Mouse (Mus musculus) testis, adult 2 months (tissue): ENCODE data around the gene Zbtb7b. TPM values are rescaled to one million over a fixed set of nuclear protein-coding genes. Genes with fewer than 3 reads are reported as not detected.

Source experiments
- H3K27ac ChIP-seq: fragments of 200-500 bp; 2 replicates; pipeline ENCODE4 v1.5.1; 2012; ENCODE audit warnings: low read depth, low read length; ENCODE audit not compliant: control insufficient read depth, insufficient read depth
- H3K27me3 ChIP-seq: fragments of 200-500 bp; 2 replicates; pipeline ENCODE4 v1.6.1; 2012; ENCODE audit warnings: mild to moderate bottlenecking, low read length, moderate library complexity; ENCODE audit not compliant: control insufficient read depth, insufficient read depth
- H3K36me3 ChIP-seq: fragments of 200-500 bp; 2 replicates; pipeline ENCODE4 v1.6.1; 2012; ENCODE audit warnings: mild to moderate bottlenecking, low read length; ENCODE audit not compliant: control insufficient read depth, insufficient read depth
- H3K4me1 ChIP-seq: fragments of 200-500 bp; 2 replicates; pipeline ENCODE4 v1.6.1; 2012; ENCODE audit warnings: low read length; ENCODE audit not compliant: control insufficient read depth, insufficient read depth
- H3K4me3 ChIP-seq: fragments of 200-500 bp; 2 replicates; pipeline ENCODE4 v1.5.1; 2012; ENCODE audit warnings: low read depth, mild to moderate bottlenecking, low read length, moderate library complexity, mixed read lengths; ENCODE audit not compliant: control insufficient read depth
- CTCF ChIP-seq: fragments of 200-500 bp; IDR thresholded peaks from 2 replicates; pipeline ENCODE4 v1.5.1; 2012; ENCODE audit warnings: low read depth, mild to moderate bottlenecking, inconsistent platforms, low read length, moderate library complexity; ENCODE audit not compliant: control insufficient read depth, insufficient read depth, insufficient replicate concordance
- POLR2A ChIP-seq: fragments of 200-500 bp; IDR thresholded peaks from 2 replicates; pipeline ENCODE4 v1.6.1; 2012; ENCODE audit warnings: low read depth, mild to moderate bottlenecking, inconsistent platforms, low read length, moderate library complexity; ENCODE audit not compliant: control insufficient read depth
- polyA plus RNA-seq: library from polyadenylated mRNA; depleted of rRNA; stranded (reverse); fragments of >200 nt; gene quantifications from 2 replicates; pipeline ENCODE4 v1.2.3, GENCODE M21; 2012

The Zbtb7b gene
- polyA plus RNA-seq, 1 experiment, result 4.4 TPM

- peaks cover 5% of the 10 kb centered on the region for H3K4me1 ChIP-seq
- TF ChIP-seq CTCF (no peak), POLR2A (no peak)
- peak overlapping the region; percentile 74 for H3K4me3 ChIP-seq
- H3K27ac ChIP-seq, result no peak overlapping the region
- H3K36me3 ChIP-seq, result no peaks in the 10 kb centered on the region
- no peaks in the 10 kb centered on the region for H3K27me3 ChIP-seq
Measured at GRCm38 (mm10) chr3:89367338-89367737, 27.2 kb downstream of the Zbtb7b start.

GRCm38 (mm10) chr3:89365486-89366414, 28.8 kb downstream of the Zbtb7b start:
- peaks cover 5% of the 10 kb centered on the region for H3K4me1 ChIP-seq
- no peak overlapping the region for H3K27ac ChIP-seq
- H3K36me3 ChIP-seq, result no peaks in the 10 kb centered on the region
- no peaks in the 10 kb centered on the region for H3K27me3 ChIP-seq
- peak overlapping the region; percentile 74 for H3K4me3 ChIP-seq
- TF ChIP-seq POLR2A, result no peak
- no peak for TF ChIP-seq CTCF

GRCm38 (mm10) chr3:89365153-89365485, 29.5 kb downstream of the Zbtb7b start, which contains the start of gene Dcst1:
Dcst1 (minus strand) TSS chr3:89365253.
- Histone ChIP-seq H3K27me3 (no peaks in the 10 kb centered on the region), H3K27ac (no peak within 1 kb of the TSS), H3K4me3 (peak within 1 kb of the TSS; percentile 74), H3K4me1 (peaks cover 5% of the 10 kb centered on the region), H3K36me3 (no peaks in the 10 kb centered on the region)
- TF ChIP-seq POLR2A (peak; percentile 40; the same call in 1 of the 2 replicates), CTCF (no peak)

GRCm38 (mm10) chr3:89364631-89365030, 29.9 kb downstream of the Zbtb7b start:
- TF ChIP-seq POLR2A, result no peak
- TF ChIP-seq CTCF, result no peak
- no peak overlapping the region for H3K27ac ChIP-seq
- H3K4me3 ChIP-seq, result peak overlapping the region; percentile 72
- H3K27me3 ChIP-seq, result no peaks in the 10 kb centered on the region
- H3K4me1 ChIP-seq, result peaks cover 5% of the 10 kb centered on the region
- H3K36me3 ChIP-seq, result no peaks in the 10 kb centered on the region

GRCm38 (mm10) chr3:89361675-89362074, 32.9 kb downstream of the Zbtb7b start, which contains the start of gene Dcst2:
Dcst2 (plus strand) TSS chr3:89361975.
- H3K4me3 ChIP-seq, result no peak within 1 kb of the TSS; the same call in 1 of the 2 replicates
- H3K4me1 ChIP-seq, result peaks cover 2% of the 10 kb centered on the region
- H3K27ac ChIP-seq, result no peak within 1 kb of the TSS
- no peaks in the 10 kb centered on the region for H3K27me3 ChIP-seq
- no peak for TF ChIP-seq POLR2A
- TF ChIP-seq CTCF, result no peak
- no peaks in the 10 kb centered on the region for H3K36me3 ChIP-seq

GRCm38 (mm10) chr3:89360237-89360636, 34.3 kb downstream of the Zbtb7b start:
- no peak overlapping the region for H3K27ac ChIP-seq
- no peak for TF ChIP-seq POLR2A
- TF ChIP-seq CTCF, result no peak
- no peaks in the 10 kb centered on the region for H3K27me3 ChIP-seq
- peaks cover under 1% of the 10 kb centered on the region for H3K4me1 ChIP-seq
- H3K4me3 ChIP-seq, result no peak overlapping the region
- H3K36me3 ChIP-seq, result no peaks in the 10 kb centered on the region

- Histone ChIP-seq H3K4me1 (no peaks in the 10 kb centered on the region; the same call in 1 of the 2 replicates), H3K27me3 (no peaks in the 10 kb centered on the region), H3K36me3 (no peaks in the 10 kb centered on the region), H3K27ac (no peak overlapping the region), H3K4me3 (no peak overlapping the region)
- TF ChIP-seq CTCF (no peak), POLR2A (no peak)
Measured at GRCm38 (mm10) chr3:89359630-89360029, 34.9 kb downstream of the Zbtb7b start.
